Mouse (Mus musculus): ENCODE data around the gene Scn1b. TPM values are rescaled to one million over a fixed set of nuclear protein-coding genes. Genes with fewer than 3 reads are reported as not detected.

Gene Scn1b
- polyA plus RNA-seq, 1 experiment from 2014 or later = 3.7 TPM

DNA sequence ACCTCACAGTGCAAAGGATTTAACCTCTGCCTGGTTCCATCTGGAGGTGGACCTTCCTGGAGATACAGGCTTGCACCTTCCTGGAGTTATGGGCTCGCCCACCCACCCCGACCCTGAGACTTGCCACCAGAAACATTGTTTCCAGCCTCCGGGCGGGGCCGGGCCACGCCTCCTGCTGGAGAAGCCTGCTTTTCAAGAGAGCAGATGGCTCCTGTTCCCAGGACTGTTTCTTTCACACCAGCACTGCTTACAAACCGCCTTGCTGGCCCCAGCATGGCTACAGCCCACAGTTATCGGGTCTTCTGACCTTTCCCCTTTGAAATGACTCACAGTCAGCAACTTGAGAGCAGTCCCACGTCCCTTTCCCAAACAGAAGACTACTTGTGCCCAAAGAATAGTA lies 54.5 kb downstream of the Scn1b start:
- no peak for ATAC-seq (replicated peaks; ENCODE audit: insufficient number of reproducible peaks, insufficient read depth, low FRiP score, low read depth)
- Histone ChIP-seq H3K27me3 (no peaks in the 10 kb centered on the region), H3K4me1 (replicated peaks) (peaks cover 10% of the 10 kb centered on the region; the same call in 1 of the 2 replicates), H3K4me2 (no peak overlapping the region), H3K27ac (no peak overlapping the region), H3K9me3 (replicated peaks) (no peaks in the 10 kb centered on the region), H3K4me3 (no peak overlapping the region), H3K9ac (no peak overlapping the region), H3K36me3 (no peaks in the 10 kb centered on the region)
- 57% methylated on average over 9 of the region's 9 CpGs for WGBS

- Histone ChIP-seq H3K9ac (no peak overlapping the region), H3K4me2 (no peak overlapping the region), H3K27ac (no peak overlapping the region), H3K36me3 (no peaks in the 10 kb centered on the region), H3K4me1 (replicated peaks) (peaks cover 10% of the 10 kb centered on the region; the same call in 1 of the 2 replicates), H3K4me3 (no peak overlapping the region), H3K9me3 (replicated peaks) (no peaks in the 10 kb centered on the region), H3K27me3 (no peaks in the 10 kb centered on the region)
- ATAC-seq (replicated peaks; ENCODE audit: insufficient number of reproducible peaks, insufficient read depth, low FRiP score, low read depth) = no peak
- 71% methylated on average over 6 of the region's 6 CpGs for WGBS
These were observed 56.5 kb downstream of the Scn1b start for GRCm38 (mm10) chr7:31070324-31070723.

- 78% methylated on average over 14 of the region's 14 CpGs for WGBS
- Histone ChIP-seq H3K27ac (no peak overlapping the region), H3K4me2 (no peak overlapping the region), H3K4me1 (replicated peaks) (peaks cover 10% of the 10 kb centered on the region; the same call in 1 of the 2 replicates), H3K4me3 (no peak overlapping the region), H3K27me3 (no peaks in the 10 kb centered on the region), H3K9me3 (replicated peaks) (no peaks in the 10 kb centered on the region), H3K36me3 (no peaks in the 10 kb centered on the region), H3K9ac (no peak overlapping the region)
- ATAC-seq (replicated peaks; ENCODE audit: insufficient number of reproducible peaks, insufficient read depth, low FRiP score, low read depth) = no peak
These were observed 57.3 kb downstream of the Scn1b start for GRCm38 (mm10) chr7:31069491-31069890.

DNA sequence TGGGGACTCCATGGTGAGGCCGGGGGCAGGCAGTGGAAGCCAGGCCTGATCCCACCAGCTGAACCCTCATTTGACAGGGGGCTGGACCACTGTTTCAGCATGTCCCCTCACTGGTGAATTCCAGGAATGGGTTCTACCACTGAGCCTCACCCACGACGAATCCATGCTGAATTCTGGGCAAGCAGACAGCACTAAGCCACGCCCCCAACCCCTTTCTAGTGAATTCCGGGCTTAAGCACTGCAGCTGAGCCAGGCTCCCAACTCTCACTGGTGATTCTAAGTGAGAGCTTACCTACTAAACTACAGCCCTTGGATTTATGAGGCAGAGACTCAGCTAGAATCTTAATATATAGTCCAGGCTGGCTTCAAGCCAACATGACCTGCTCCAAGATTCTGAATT lies 59.0 kb downstream of the Scn1b start:
- H3K27ac ChIP-seq = no peak overlapping the region
- H3K36me3 ChIP-seq = no peaks in the 10 kb centered on the region
- H3K4me1 ChIP-seq (replicated peaks) = peaks cover 10% of the 10 kb centered on the region; the same call in 1 of the 2 replicates
- H3K4me3 ChIP-seq = no peak overlapping the region
- WGBS = 31% methylated on average over 5 of the region's 5 CpGs
- H3K27me3 ChIP-seq = no peaks in the 10 kb centered on the region
- no peak overlapping the region for H3K9ac ChIP-seq
- no peaks in the 10 kb centered on the region for H3K9me3 ChIP-seq (replicated peaks)
- no peak overlapping the region for H3K4me2 ChIP-seq
- no peak for ATAC-seq (replicated peaks; ENCODE audit: insufficient number of reproducible peaks, insufficient read depth, low FRiP score, low read depth)

Other genes with a start within 250 kb of the Scn1b start
- gene Cd22, start 246.7 kb downstream of the Scn1b start, polyA plus RNA-seq (2015; fragmentation: Nextera tagmentation; extraction: Ambion mirVana) = 0.06 TPM in 1 of 2 replicates, not detected in the other
- 0.14 and 0.29 TPM in 2 replicates for gene Mag, start 212.1 kb downstream of the Scn1b start, polyA plus RNA-seq (2015; fragmentation: Nextera tagmentation; extraction: Ambion mirVana)
- not detected in 2 replicates for gene Hamp2, start 202.3 kb downstream of the Scn1b start, polyA plus RNA-seq (2015; fragmentation: Nextera tagmentation; extraction: Ambion mirVana)
- gene Hamp, start 183.0 kb downstream of the Scn1b start, polyA plus RNA-seq (2015; fragmentation: Nextera tagmentation; extraction: Ambion mirVana) = not detected in 2 replicates
- gene Usf2, start 170.2 kb downstream of the Scn1b start, polyA plus RNA-seq (2015; fragmentation: Nextera tagmentation; extraction: Ambion mirVana) = 13.1 and 16.2 TPM in 2 replicates
- gene Lsr, start 153.5 kb downstream of the Scn1b start, polyA plus RNA-seq (2015; fragmentation: Nextera tagmentation; extraction: Ambion mirVana) = 7.0 and 18.9 TPM in 2 replicates
- gene Fam187b, start 153.2 kb downstream of the Scn1b start, polyA plus RNA-seq (2015; fragmentation: Nextera tagmentation; extraction: Ambion mirVana) = 0.54 and 0.86 TPM in 2 replicates
- 39.1 and 47.0 TPM in 2 replicates for gene Fxyd5, start 84.5 kb downstream of the Scn1b start, polyA plus RNA-seq (2015; fragmentation: Nextera tagmentation; extraction: Ambion mirVana)
- 1.1 and 2.7 TPM in 2 replicates for gene Fxyd7, start 75.5 kb downstream of the Scn1b start, polyA plus RNA-seq (2015; fragmentation: Nextera tagmentation; extraction: Ambion mirVana)
- gene Fxyd1, start 69.8 kb downstream of the Scn1b start, polyA plus RNA-seq (2015; fragmentation: Nextera tagmentation; extraction: Ambion mirVana) = 950 and 1,236 TPM in 2 replicates
- gene Lgi4, start 67.7 kb downstream of the Scn1b start, polyA plus RNA-seq (2015; fragmentation: Nextera tagmentation; extraction: Ambion mirVana) = 0.25 and 0.39 TPM in 2 replicates
- 2.6 and 15.2 TPM in 2 replicates for gene Fxyd3, start 50.3 kb downstream of the Scn1b start, polyA plus RNA-seq (2015; fragmentation: Nextera tagmentation; extraction: Ambion mirVana)
- 1.5 and 4.8 TPM in 2 replicates for gene Hpn, start 11.7 kb downstream of the Scn1b start, polyA plus RNA-seq (2015; fragmentation: Nextera tagmentation; extraction: Ambion mirVana)
- 41.4 and 56.8 TPM in 2 replicates for gene Gramd1a, start 28.9 kb upstream of the Scn1b start, polyA plus RNA-seq (2015; fragmentation: Nextera tagmentation; extraction: Ambion mirVana)
- gene Scgb2b2, start 163.5 kb upstream of the Scn1b start, polyA plus RNA-seq (2015; fragmentation: Nextera tagmentation; extraction: Ambion mirVana) = not detected in 2 replicates
- not detected in 2 replicates for gene Scgb1b2, start 164.8 kb upstream of the Scn1b start, polyA plus RNA-seq (2015; fragmentation: Nextera tagmentation; extraction: Ambion mirVana)
- gene Scgb2b3, start 235.1 kb upstream of the Scn1b start, polyA plus RNA-seq (2015; fragmentation: Nextera tagmentation; extraction: Ambion mirVana) = not detected in 2 replicates
- gene Scgb1b3, start 248.6 kb upstream of the Scn1b start, polyA plus RNA-seq (2015; fragmentation: Nextera tagmentation; extraction: Ambion mirVana) = not detected in 2 replicates